Mouse (Mus musculus) thymus, adult 2 months (tissue): ENCODE measurements around the gene Ldb2.

ENCODE experiments used
- CTCF ChIP-seq: fragments of 200-500 bp; IDR thresholded peaks from 2 replicates; pipeline ENCODE4 v1.5.1; 2012; ENCODE audit warnings: mild to moderate bottlenecking, control low read depth, low read length, moderate library complexity, borderline replicate concordance; ENCODE audit not compliant: control insufficient read depth, poor library complexity, insufficient read depth; ENCODE audit errors: extremely low read depth
- POLR2A ChIP-seq: fragments of 200-500 bp; IDR thresholded peaks from 2 replicates; pipeline ENCODE4 v1.6.1; 2012; ENCODE audit warnings: mild to moderate bottlenecking, low read length, control low read depth, moderate library complexity; ENCODE audit not compliant: control insufficient read depth, poor library complexity, insufficient read depth; ENCODE audit errors: extremely low read depth

DNA sequence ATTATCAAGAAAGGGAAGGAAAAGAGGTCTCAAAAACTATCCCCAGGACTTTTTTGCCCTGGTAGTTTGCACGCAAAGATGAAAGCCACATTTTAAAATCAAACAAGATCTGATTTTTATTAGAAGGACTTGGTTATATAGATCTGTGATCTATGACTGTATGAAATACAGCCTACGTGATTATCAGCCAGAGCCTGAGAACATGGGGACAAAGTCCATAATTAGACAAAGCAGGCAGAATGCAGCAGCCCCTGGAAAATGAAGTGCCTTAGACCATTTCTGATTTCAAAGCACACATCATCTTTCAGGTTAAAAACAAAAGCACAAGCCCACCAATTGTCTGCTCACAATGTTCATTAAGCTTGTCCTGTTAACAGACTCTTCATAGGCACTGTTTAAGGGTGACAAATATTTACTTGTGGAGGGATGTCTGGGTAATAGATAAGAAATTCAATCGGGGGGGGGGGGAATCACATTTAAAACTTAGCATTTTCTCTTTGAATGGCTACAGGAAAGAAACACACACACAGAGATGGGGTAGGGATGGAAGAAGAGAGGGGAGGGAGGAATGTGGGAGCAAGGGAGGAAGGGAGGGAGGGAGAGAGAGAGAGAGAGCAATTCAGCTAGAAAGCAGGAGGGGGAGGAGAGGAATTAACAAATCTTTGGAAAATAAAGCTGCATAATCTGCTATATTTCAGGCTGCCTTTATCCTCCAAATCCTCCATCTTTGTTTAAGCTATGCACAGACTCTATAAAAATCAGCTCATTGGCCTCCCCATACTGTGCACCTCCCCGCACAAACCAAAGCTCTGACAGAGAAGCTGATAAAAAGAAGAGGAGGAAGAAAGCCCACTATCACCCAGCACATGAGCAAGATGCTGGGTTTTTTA, 153.3 kb downstream of the Ldb2 start:
- TF ChIP-seq POLR2A (no peak), CTCF (no peak)
